Mouse (Mus musculus): ENCODE measurements at regions not wholly inside any gene's neighbourhood (a gene's known extent, or its start where the extent isn't known, plus 50 kb on each side); places are given as distances from the start of the nearest gene placed in this dataset.

DNA sequence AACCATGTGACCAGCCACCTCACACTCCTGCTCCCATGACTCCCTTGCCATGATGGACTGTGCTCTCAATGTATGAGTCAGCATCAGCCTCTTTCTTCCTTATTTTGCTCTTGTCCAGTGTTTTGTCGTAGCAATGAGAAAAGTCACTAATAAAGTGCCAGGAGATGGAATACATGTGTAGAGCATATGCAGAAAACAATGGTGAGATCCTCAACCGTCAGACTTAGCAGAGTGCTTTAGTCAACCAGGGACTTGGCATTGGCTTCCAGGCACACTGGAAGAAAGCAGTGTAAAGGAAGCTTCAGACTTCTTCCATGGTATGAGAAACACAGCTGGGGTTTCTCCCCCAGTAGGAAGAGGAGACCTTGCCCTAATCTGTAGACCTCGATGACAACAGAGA is 306.3 kb upstream of the Klf4 start:
- no peak for ATAC-seq (ENCODE audit: insufficient read depth, low FRiP score)
- WGBS = 76% methylated on average over 3 of the region's 3 CpGs
- Histone ChIP-seq H3K27ac (ENCODE audit: low read length) (no peak overlapping the region), H3K36me3 (ENCODE audit: control insufficient read depth, insufficient read depth, low read length) (no peaks in the 10 kb centered on the region), H3K9me3 (replicated peaks; ENCODE audit: control insufficient read depth, low read length) (no peaks in the 10 kb centered on the region), H3K9ac (ENCODE audit: low read length) (no peak overlapping the region), H3K27me3 (ENCODE audit: control insufficient read depth, insufficient read depth, low read length) (no peaks in the 10 kb centered on the region), H3K4me1 (ENCODE audit: control insufficient read depth, insufficient read depth, low read length) (peaks cover 5% of the 10 kb centered on the region; the same call in 1 of the 2 replicates), H3K4me3 (replicated peaks; ENCODE audit: low read length) (no peak overlapping the region), H3K4me2 (ENCODE audit: low read depth, low read length) (no peak overlapping the region)

DNA sequence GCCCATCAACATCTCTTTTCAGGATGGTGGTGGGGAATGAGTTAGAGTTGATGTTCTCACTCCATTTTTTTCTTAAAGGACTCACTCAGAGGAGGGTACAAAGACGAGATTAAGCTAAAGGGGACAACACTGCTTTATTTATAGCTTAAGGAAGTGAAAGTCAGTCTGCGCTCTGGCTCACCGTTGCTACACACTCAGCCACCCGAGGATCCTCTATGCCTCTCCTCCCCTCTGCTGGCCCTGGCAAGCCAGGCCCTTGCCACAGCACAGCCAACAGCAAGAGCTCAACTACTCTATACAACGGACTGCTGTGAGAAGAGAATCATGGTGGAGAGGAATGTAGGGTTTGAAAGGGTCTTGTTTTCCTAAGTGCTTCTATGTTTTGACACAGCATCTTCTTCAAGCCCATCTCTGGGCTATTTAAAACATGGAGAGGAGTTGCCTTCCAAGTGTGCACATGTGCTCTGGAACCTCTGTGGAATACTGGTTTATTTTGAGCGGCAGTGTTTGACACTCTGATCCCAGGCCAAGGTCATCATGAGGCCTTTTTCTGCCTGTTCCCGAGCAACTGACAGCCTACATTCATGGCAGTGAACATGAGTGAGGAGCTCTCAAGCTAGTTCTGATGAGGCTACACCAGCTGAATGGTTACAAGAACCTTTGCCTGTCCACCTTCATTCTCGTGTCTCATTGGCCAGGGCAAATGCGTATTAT is 291.9 kb upstream of the Klf4 start:
- H3K9me3 ChIP-seq (replicated peaks; ENCODE audit: control insufficient read depth, low read length) = no peaks in the 10 kb centered on the region

DNA sequence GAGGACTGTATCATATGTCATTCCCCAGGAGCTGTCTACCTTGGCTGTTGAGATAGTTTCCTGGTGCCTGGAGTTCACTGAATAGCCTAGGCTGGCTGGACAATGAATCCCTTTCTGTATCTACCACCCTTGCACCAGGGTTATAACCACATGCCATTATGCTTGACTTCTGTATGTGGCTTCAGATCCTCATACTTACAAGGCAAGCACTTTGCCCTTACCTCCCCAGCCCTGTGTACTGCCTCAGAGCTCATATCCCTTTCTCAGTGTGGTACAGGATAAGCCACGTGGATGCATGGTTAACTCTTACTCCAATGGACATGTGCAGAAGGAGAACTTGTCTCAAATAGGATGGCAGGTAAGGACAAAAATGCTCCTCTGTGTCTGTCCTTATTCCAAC is 291.3 kb upstream of the Klf4 start:
- H3K4me3 ChIP-seq (replicated peaks; ENCODE audit: low read length) = no peak overlapping the region
- WGBS = 79% methylated on average over 1 of the region's 1 CpGs
- ATAC-seq (ENCODE audit: insufficient read depth, low FRiP score) = no peak
- no peaks in the 10 kb centered on the region for H3K36me3 ChIP-seq (ENCODE audit: control insufficient read depth, insufficient read depth, low read length)
- H3K27ac ChIP-seq (ENCODE audit: low read length) = no peak overlapping the region
- H3K9me3 ChIP-seq (replicated peaks; ENCODE audit: control insufficient read depth, low read length) = no peaks in the 10 kb centered on the region
- no peaks in the 10 kb centered on the region for H3K4me1 ChIP-seq (ENCODE audit: control insufficient read depth, insufficient read depth, low read length)
- H3K27me3 ChIP-seq (ENCODE audit: control insufficient read depth, insufficient read depth, low read length) = no peaks in the 10 kb centered on the region
- H3K9ac ChIP-seq (ENCODE audit: low read length) = no peak overlapping the region
- H3K4me2 ChIP-seq (ENCODE audit: low read depth, low read length) = no peak overlapping the region

More for the DNA sequence above, 291.9 kb upstream of the Klf4 start:
- WGBS = 75% methylated on average over 9 of the region's 9 CpGs
- ATAC-seq (ENCODE audit: insufficient read depth, low FRiP score) = no peak
- Histone ChIP-seq H3K4me1 (ENCODE audit: control insufficient read depth, insufficient read depth, low read length) (no peaks in the 10 kb centered on the region), H3K4me2 (ENCODE audit: low read depth, low read length) (no peak overlapping the region), H3K4me3 (replicated peaks; ENCODE audit: low read length) (no peak overlapping the region), H3K27me3 (ENCODE audit: control insufficient read depth, insufficient read depth, low read length) (no peaks in the 10 kb centered on the region), H3K27ac (ENCODE audit: low read length) (no peak overlapping the region), H3K36me3 (ENCODE audit: control insufficient read depth, insufficient read depth, low read length) (no peaks in the 10 kb centered on the region), H3K9ac (ENCODE audit: low read length) (no peak overlapping the region)

DNA sequence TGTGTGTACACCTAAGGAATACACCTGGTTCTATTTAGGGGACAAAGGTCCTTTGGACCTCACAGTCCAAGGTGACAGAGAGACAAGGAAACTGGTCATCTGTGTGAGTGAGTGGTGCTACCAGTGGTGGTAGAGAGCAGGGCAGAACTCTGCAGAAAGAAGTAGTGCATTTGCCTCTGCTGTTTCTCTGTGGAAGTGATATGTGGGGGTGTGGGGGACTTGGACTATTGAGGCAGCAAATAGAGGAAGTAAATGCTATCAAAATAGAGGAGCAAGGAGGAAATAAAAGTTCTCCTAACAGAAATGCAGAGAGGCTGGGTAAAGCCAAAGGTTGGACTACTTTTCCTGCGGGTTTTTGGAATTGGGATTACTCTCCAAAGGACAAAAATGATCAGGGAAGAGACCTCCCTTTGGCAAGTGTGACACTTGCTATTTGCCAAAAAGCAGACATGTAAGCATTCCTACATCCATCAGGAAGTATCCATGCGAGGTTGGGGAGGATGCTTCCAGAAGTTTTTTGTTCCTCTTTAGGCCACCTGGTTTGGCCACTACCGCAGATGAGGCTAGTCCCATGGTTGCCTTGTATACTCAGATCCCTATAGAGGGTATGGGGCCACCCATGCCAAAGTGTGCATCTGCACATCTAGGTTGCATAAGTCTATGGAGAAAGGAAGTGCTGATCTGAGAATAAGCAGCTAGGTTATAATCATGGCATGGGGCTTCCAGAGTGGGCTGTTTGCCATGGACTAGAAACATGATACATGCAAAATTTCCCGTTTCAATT is 285.0 kb upstream of the Klf4 start:
- no peaks in the 10 kb centered on the region for H3K9me3 ChIP-seq (replicated peaks; ENCODE audit: control insufficient read depth, low read length)
- no peak overlapping the region for H3K27ac ChIP-seq (ENCODE audit: low read length)
- no peak for ATAC-seq (ENCODE audit: insufficient read depth, low FRiP score)
- H3K27me3 ChIP-seq (ENCODE audit: control insufficient read depth, insufficient read depth, low read length) = no peaks in the 10 kb centered on the region
- H3K9ac ChIP-seq (ENCODE audit: low read length) = no peak overlapping the region
- no peaks in the 10 kb centered on the region for H3K4me1 ChIP-seq (ENCODE audit: control insufficient read depth, insufficient read depth, low read length)
- no peak overlapping the region for H3K4me2 ChIP-seq (ENCODE audit: low read depth, low read length)
- no peaks in the 10 kb centered on the region for H3K36me3 ChIP-seq (ENCODE audit: control insufficient read depth, insufficient read depth, low read length)
- H3K4me3 ChIP-seq (replicated peaks; ENCODE audit: low read length) = no peak overlapping the region
- 80% methylated on average over 4 of the region's 4 CpGs for WGBS

DNA sequence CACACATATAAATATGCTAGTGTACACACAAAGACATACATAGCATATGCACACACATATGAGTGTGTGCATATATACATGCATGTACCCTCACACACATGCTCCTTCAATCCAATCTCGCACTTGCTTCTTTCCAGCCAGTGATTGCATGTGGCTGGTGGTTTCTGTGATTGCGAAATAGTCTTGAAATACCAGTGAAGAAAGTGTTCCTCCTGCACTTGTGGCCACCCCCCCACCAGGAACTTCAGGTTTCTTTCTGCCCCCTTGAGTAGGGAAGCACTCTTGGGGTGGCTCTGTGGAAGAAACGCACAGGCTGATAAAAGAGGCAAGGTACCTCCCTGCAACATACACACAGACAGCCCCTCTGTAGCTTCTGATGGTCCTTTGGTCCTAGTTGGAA is 283.6 kb upstream of the Klf4 start:
- H3K36me3 ChIP-seq (ENCODE audit: control insufficient read depth, insufficient read depth, low read length) = no peaks in the 10 kb centered on the region
- WGBS = 86% methylated on average over 3 of the region's 3 CpGs
- no peaks in the 10 kb centered on the region for H3K27me3 ChIP-seq (ENCODE audit: control insufficient read depth, insufficient read depth, low read length)
- no peak overlapping the region for H3K27ac ChIP-seq (ENCODE audit: low read length)
- H3K4me2 ChIP-seq (ENCODE audit: low read depth, low read length) = no peak overlapping the region
- H3K9me3 ChIP-seq (replicated peaks; ENCODE audit: control insufficient read depth, low read length) = no peaks in the 10 kb centered on the region
- ATAC-seq (ENCODE audit: insufficient read depth, low FRiP score) = no peak
- H3K4me1 ChIP-seq (ENCODE audit: control insufficient read depth, insufficient read depth, low read length) = no peaks in the 10 kb centered on the region
- H3K4me3 ChIP-seq (replicated peaks; ENCODE audit: low read length) = no peak overlapping the region
- no peak overlapping the region for H3K9ac ChIP-seq (ENCODE audit: low read length)

DNA sequence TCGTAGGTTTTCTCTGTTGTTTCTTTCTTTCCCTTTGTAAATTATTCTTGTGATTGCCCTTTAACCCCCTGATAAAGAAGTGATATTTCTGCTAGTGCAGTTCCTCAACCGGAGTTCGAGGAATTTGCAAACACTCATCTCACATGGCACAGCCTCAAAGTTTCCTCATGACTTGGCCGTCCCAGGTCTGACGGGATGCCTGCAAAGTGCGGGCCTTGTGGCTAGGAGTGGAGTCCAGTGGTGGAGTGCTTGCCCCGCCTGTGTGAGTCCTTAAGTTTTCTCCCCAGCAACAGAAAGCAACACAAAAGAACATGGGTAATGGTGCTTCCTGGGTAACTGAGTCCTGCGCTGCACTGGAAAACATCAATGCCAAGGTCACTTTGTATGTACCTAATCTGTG is 280.6 kb upstream of the Klf4 start:
- 62% methylated on average over 8 of the region's 8 CpGs for WGBS

DNA sequence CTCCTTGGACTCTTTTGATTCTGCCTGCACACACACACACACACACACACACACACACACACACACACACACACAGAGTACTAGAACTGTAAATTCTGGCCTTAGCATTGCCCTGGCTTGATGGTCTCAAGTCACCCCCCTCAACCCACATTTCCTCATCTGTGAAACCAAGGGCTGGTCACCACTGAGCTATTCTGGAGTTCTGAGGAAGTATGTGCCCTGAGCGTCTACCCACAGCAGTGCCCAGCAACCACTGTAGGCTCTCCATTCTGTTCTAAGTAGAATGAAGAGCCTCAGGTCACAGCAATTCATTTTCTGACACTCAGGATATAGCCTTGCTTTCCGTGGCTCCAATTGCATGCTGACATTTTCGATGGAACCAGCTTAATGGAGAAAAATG is 279.4 kb upstream of the Klf4 start:
- H3K9ac ChIP-seq (ENCODE audit: low read length) = no peak overlapping the region
- WGBS = 68% methylated on average over 3 of the region's 3 CpGs
- H3K27me3 ChIP-seq (ENCODE audit: control insufficient read depth, insufficient read depth, low read length) = no peaks in the 10 kb centered on the region; the same call in 1 of the 2 replicates
- no peak overlapping the region for H3K27ac ChIP-seq (ENCODE audit: low read length)
- no peaks in the 10 kb centered on the region for H3K4me1 ChIP-seq (ENCODE audit: control insufficient read depth, insufficient read depth, low read length)
- no peaks in the 10 kb centered on the region for H3K36me3 ChIP-seq (ENCODE audit: control insufficient read depth, insufficient read depth, low read length)
- H3K4me2 ChIP-seq (ENCODE audit: low read depth, low read length) = no peak overlapping the region
- H3K4me3 ChIP-seq (replicated peaks; ENCODE audit: low read length) = no peak overlapping the region
- H3K9me3 ChIP-seq (replicated peaks; ENCODE audit: control insufficient read depth, low read length) = no peaks in the 10 kb centered on the region
- ATAC-seq (ENCODE audit: insufficient read depth, low FRiP score) = no peak

More for the DNA sequence above, 280.6 kb upstream of the Klf4 start:
- no peak for ATAC-seq (ENCODE audit: insufficient read depth, low FRiP score)
- Histone ChIP-seq H3K27me3 (ENCODE audit: control insufficient read depth, insufficient read depth, low read length) (no peaks in the 10 kb centered on the region; the same call in 1 of the 2 replicates), H3K4me3 (replicated peaks; ENCODE audit: low read length) (no peak overlapping the region), H3K4me2 (ENCODE audit: low read depth, low read length) (no peak overlapping the region), H3K4me1 (ENCODE audit: control insufficient read depth, insufficient read depth, low read length) (no peaks in the 10 kb centered on the region), H3K27ac (ENCODE audit: low read length) (no peak overlapping the region), H3K36me3 (ENCODE audit: control insufficient read depth, insufficient read depth, low read length) (no peaks in the 10 kb centered on the region), H3K9me3 (replicated peaks; ENCODE audit: control insufficient read depth, low read length) (no peaks in the 10 kb centered on the region), H3K9ac (ENCODE audit: low read length) (no peak overlapping the region)

DNA sequence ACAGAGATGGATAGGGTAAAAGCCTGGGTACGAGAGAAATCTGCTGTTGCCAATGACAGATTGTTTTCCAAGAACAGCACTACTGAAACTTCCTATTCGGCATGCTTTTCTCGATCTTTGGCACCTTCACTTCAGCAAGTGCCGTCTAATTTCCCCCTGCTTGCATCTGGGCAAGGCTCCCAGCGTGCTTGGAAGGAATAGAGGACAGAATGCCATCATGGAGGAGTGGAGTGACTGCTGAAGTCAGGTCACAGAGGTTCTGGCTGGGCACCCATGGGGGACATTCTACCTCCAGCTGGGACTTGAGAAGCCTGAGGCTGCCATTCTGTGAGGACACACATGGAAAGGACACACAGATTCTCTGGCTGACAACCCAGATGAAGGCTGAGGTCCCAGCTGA is 276.2 kb upstream of the Klf4 start:
- H3K4me1 ChIP-seq (ENCODE audit: control insufficient read depth, insufficient read depth, low read length) = no peaks in the 10 kb centered on the region
- H3K4me3 ChIP-seq (replicated peaks; ENCODE audit: low read length) = no peak overlapping the region
- H3K4me2 ChIP-seq (ENCODE audit: low read depth, low read length) = no peak overlapping the region
- WGBS = 75% methylated on average over 5 of the region's 5 CpGs
- H3K27me3 ChIP-seq (ENCODE audit: control insufficient read depth, insufficient read depth, low read length) = no peaks in the 10 kb centered on the region; the same call in 1 of the 2 replicates
- ATAC-seq (ENCODE audit: insufficient read depth, low FRiP score) = no peak
- no peaks in the 10 kb centered on the region for H3K9me3 ChIP-seq (replicated peaks; ENCODE audit: control insufficient read depth, low read length)
- H3K27ac ChIP-seq (ENCODE audit: low read length) = no peak overlapping the region
- no peaks in the 10 kb centered on the region for H3K36me3 ChIP-seq (ENCODE audit: control insufficient read depth, insufficient read depth, low read length)
- H3K9ac ChIP-seq (ENCODE audit: low read length) = no peak overlapping the region

DNA sequence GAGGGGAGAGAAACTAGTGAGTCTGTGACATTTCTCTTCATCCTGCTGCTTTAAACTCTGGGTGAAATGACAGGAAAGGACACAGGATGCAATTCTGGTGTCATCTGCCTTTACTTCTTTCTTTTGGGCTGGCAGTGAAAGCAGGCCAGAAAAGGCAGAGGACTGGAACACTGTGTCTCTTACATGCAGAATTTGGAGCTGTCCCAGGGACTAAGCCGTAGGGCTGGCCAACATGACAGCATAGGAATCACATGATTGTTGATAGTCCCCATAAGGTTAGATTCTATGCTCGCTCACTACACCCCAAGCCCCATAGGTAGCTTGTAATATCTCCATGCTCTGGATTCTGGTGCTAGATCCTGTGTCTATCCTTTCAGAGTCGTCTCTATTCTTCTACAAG is 274.5 kb upstream of the Klf4 start:
- H3K36me3 ChIP-seq (ENCODE audit: control insufficient read depth, insufficient read depth, low read length) = no peaks in the 10 kb centered on the region
- no peaks in the 10 kb centered on the region for H3K9me3 ChIP-seq (replicated peaks; ENCODE audit: control insufficient read depth, low read length)
- H3K27me3 ChIP-seq (ENCODE audit: control insufficient read depth, insufficient read depth, low read length) = no peaks in the 10 kb centered on the region; the same call in 1 of the 2 replicates
- H3K4me2 ChIP-seq (ENCODE audit: low read depth, low read length) = no peak overlapping the region
- no peak overlapping the region for H3K4me3 ChIP-seq (replicated peaks; ENCODE audit: low read length)
- no peak overlapping the region for H3K9ac ChIP-seq (ENCODE audit: low read length)
- ATAC-seq (ENCODE audit: insufficient read depth, low FRiP score) = no peak
- no peaks in the 10 kb centered on the region for H3K4me1 ChIP-seq (ENCODE audit: control insufficient read depth, insufficient read depth, low read length)
- WGBS = 83% methylated on average over 3 of the region's 3 CpGs
- no peak overlapping the region for H3K27ac ChIP-seq (ENCODE audit: low read length)

All from stomach, embryonic 16.5 days (tissue).